Mouse (Mus musculus) CD8-positive naive resting alpha-beta T cell, adult 57 days (primary cell): ENCODE data around the gene Glt6d1. TPM values are rescaled to one million over a fixed set of nuclear protein-coding genes. Genes with fewer than 3 reads are reported as not detected.

Experiments
- total RNA-seq: library from RNA; stranded (reverse); gene quantifications from one replicate; pipeline ENCODE4 v1.2.4, GENCODE M21; 2023

Glt6d1 gene
- total RNA-seq: not detected

DNA sequence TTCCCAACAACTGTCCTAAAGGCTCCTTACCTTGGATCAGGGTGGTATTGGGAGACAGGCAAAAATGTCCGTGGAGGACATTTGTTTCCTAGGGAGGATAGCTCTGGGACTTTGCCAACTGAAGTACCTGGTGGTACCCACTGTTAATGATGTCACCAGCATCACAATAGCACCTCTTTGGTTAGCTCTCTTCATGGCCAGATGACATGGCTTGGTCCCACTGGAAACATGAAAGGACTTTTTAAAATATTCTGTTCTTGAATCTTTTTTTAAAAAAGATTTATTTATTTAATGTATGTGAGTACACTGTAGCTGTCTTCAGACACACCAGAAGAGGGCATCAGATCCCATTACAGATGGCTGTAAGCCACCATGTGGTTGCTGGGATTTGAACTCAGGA, at the start of gene Glt6d1:
Gene Glt6d1 (minus strand): TSS at position 101 of the 400 bp plus-strand sequence.

DNA sequence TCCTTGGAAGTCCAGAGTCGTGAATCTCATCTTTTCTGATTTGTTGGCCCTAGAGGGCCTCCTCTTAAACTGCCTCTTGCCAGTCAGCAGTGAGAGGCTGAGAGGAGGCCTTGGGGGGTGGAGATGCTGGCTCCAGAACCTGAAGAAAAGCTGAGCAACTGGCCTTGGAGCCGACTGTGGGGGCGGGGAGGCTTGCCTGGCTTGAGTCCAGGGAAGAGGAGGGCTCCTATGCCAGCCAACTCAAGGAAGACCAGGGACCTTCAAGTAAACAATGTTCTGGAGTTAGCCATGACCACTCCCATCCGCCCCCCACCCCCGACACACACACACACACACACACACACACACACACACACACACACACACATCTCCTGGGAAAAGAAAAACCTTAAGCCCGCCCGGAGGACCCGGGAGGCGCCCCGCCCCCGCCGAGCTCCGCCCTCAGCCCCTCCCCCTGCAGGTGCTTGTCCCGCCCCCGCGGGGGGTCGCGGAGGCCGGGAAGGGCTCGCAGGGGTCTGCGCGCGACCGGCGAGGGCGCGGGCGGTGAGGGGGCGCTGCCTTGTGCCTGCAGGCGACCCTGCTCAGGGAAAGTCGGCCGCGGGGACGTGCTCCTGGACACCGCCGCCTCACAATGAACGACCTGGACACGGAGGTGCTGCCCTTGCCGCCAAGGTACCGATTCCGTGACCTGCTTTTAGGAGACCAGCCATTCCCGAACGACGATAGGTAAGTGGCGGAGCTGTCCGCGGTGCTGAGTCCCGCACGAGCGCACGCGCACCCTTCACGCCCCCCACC, 47.9 kb upstream of the Glt6d1 start, which contains the start of gene Kcnt1:
Gene Kcnt1 (plus strand): TSS at position 398 of the 795 bp plus-strand sequence.

DNA sequence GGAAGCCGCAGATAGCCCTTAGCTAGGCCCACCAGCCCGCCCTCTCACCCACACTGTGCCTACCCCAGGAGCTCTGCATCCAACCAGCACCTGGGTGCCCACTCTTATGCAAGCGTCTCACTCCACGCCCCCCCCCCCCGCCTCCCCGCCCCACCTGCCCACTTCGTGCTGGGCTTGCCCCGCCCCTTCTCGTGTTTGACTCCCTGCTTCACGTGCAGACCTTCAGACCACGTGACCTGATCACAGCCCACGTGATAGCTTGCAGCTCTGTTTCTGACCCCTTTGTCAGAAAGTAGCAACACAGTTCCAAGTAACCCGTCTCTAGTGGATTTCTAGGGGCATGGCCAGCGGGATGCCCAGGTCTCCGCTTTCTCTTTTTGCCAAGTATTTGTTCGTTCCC, 31.6 kb upstream of the Glt6d1 start, which contains the start of gene Sohlh1:
Gene Sohlh1 (minus strand): TSS at position 23 of the 400 bp plus-strand sequence.

DNA sequence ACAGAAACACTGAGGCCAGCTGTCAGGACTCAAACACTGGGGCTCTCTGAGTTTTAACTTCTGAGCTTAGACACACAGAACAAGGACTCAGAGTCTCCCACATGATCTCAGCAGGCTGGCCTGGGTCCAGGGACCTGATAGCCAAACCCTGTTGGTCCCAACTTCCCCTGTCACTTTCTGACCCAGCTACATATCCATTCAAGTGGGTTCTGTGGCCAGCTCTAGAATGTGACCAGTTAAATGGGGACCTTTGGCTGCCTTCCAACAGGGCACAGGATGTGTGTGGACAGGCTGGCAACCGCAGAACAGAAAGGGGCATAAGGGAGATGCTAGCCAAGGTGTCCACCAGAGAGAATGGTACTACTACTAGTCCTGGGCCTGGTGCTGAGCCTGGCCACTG, 7.2 kb upstream of the Glt6d1 start, which contains the start of gene Lcn9:
Gene Lcn9 (plus strand): TSS at position 348 of the 400 bp plus-strand sequence.

DNA sequence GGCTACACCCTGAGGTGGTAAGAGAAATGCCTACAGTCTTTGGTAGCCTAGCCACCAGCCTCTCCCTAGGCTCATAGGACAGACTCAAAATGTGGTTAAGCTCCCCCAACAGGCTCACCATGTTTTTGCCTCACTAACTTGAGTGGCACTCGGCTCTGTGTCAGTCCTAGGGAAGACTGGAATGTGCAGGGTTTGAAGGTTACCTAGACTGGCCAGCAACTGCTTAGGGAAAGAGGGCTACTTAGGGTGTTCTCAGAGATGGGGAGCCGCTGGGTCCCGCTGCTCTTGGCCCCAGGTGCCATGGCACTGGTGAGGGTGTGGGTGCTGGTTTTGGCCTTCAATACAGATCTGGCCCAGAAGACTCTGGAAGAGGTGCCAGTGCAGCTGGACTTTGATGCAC, 33.7 kb downstream of the Glt6d1 start, which contains the start of gene Gm13539:
Gene Gm13539 (plus strand): TSS at position 301 of the 400 bp plus-strand sequence.

DNA sequence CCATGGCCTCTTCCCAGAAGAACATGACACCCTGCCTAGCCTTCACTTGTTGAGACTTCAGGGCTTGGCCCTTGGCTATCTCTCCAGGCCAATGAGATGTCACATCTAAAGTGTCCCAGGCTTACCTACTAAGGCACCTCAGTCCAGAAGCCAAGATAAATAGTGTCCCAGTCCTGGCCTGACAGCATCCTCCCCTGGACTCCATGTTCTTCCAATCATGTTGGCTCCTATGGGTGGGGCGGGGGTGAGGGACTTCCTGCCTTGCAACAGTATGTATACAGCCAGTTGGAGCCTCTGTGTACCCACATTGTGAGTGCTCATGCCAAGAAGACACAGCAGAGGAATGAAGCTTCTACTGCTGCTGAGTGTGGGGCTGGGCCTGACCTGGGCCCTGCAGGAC, 38.9 kb downstream of the Glt6d1 start, which contains the start of gene Lcn11:
Gene Lcn11 (plus strand): TSS at position 301 of the 400 bp plus-strand sequence.

DNA sequence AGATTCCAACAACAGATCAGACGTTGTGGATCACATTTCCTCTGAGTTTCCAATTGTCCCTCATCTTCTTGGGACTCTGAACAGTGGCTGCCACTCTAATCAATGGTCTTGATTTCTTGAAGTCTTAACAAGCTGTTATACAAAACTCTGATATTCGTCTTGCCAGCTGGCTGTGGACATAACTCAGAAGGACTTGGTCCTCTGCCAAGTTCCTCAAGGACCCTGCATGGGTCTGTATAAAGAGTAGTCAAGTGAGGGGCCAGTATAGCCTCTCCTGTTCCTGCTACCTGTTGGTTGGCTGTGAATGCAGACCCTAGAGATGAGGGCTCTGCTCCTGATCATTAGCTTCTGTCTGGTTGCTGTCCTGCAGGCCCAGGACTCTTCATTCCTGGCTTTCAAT, 50.4 kb downstream of the Glt6d1 start, which contains the start of gene Lcn3:
Gene Lcn3 (plus strand): TSS at position 301 of the 400 bp plus-strand sequence.

Other genes starting within 250 kb of the Glt6d1 start
- 2.0 TPM for gene Mamdc4, start 241.0 kb downstream of the Glt6d1 start, total RNA-seq
- 18.9 TPM for gene Phpt1, start 240.6 kb downstream of the Glt6d1 start, total RNA-seq
- 0.70 TPM for gene Ajm1, start 234.1 kb downstream of the Glt6d1 start, total RNA-seq
- 115 TPM for gene Rabl6, start 207.3 kb downstream of the Glt6d1 start, total RNA-seq
- not detected for gene Ccdc183, start 198.2 kb downstream of the Glt6d1 start, total RNA-seq
- gene Tmem141, start 193.8 kb downstream of the Glt6d1 start, total RNA-seq: 0.80 TPM
- gene Fcna, start 187.8 kb downstream of the Glt6d1 start, total RNA-seq: 2.1 TPM
- gene Lcn8, start 162.7 kb downstream of the Glt6d1 start, total RNA-seq: not detected
- not detected for gene Lcn5, start 157.9 kb downstream of the Glt6d1 start, total RNA-seq
- not detected for gene Lcn6, start 139.1 kb downstream of the Glt6d1 start, total RNA-seq
- gene Lcn10, start 133.1 kb downstream of the Glt6d1 start, total RNA-seq: not detected
- gene Obp2a, start 115.8 kb downstream of the Glt6d1 start, total RNA-seq: not detected
- gene Bmyc, start 109.1 kb downstream of the Glt6d1 start, total RNA-seq: 16.7 TPM
- gene Obp2b, start 78.8 kb downstream of the Glt6d1 start, total RNA-seq: not detected
- gene Lcn3, start 50.3 kb downstream of the Glt6d1 start, total RNA-seq: not detected
- gene Lcn11, start 38.8 kb downstream of the Glt6d1 start, total RNA-seq: not detected
- gene Gm13539, start 33.6 kb downstream of the Glt6d1 start, total RNA-seq: not detected
- gene Lcn9, start 7.3 kb upstream of the Glt6d1 start, total RNA-seq: not detected
- gene Sohlh1, start 31.4 kb upstream of the Glt6d1 start, total RNA-seq: not detected
- gene Kcnt1, start 47.9 kb upstream of the Glt6d1 start, total RNA-seq: not detected
- 38.6 TPM for gene Camsap1, start 167.4 kb upstream of the Glt6d1 start, total RNA-seq
- 36.3 TPM for gene Ubac1, start 205.9 kb upstream of the Glt6d1 start, total RNA-seq